Comparison of ENCODE assay signal across 16 mouse cellular contexts in genomic region chr2:167208984-167209383, GRCm38 (mm10).
"Had no signal": no experiment of that assay in that cellular context is flagged by ENCODE, and none has a peak within 500 bp of the region (broad histone marks: within the 10 kb centered on the region; RNA-seq: fewer than 3 reads in every experiment).

No protein-coding gene starts in this region.

- H3K27me3 ChIP-seq: limb, embryonic 13.5 days; liver, embryonic 12.5 days; liver, embryonic 15.5 days; lung, embryonic 15.5 days had no signal

- H3K9ac ChIP-seq: limb, embryonic 13.5 days; liver, embryonic 12.5 days; liver, embryonic 15.5 days; lung, embryonic 15.5 days had no signal

- H3K4me3 ChIP-seq: layer of hippocampus, adult 2 months; limb, embryonic 10.5 days; limb, embryonic 13.5 days; liver, embryonic 12.5 days; liver, embryonic 15.5 days; lung, embryonic 15.5 days; megakaryocyte, embryonic 14.5 days had no signal

- DNase-seq: kidney, adult 2 months; kidney, postnatal 25 days; layer of hippocampus, adult 9-11 months; liver; midbrain, embryonic 14.5 days; thymus, adult 18-20 months; thymus, postnatal 36 days had no signal

- H3K4me2 ChIP-seq: limb, embryonic 13.5 days; liver, embryonic 12.5 days; liver, embryonic 15.5 days; lung, embryonic 15.5 days; midbrain, embryonic 11.5 days had no signal

- ATAC-seq: liver, embryonic 12.5 days had no signal

- H3K9me3 ChIP-seq: limb, embryonic 10.5 days; limb, embryonic 13.5 days; liver, embryonic 12.5 days; liver, embryonic 15.5 days; lung, embryonic 15.5 days had no signal

- H3K4me1 ChIP-seq: limb, embryonic 10.5 days; liver, embryonic 12.5 days; liver, embryonic 15.5 days; megakaryocyte, embryonic 14.5 days had no signal

- H3K36me3 ChIP-seq: liver, embryonic 12.5 days; liver, embryonic 15.5 days; lung, embryonic 15.5 days had no signal

- H3K27ac ChIP-seq: kidney, postnatal 0 days; layer of hippocampus, adult 2 months; limb, embryonic 10.5 days; limb, embryonic 13.5 days; liver, embryonic 12.5 days; liver, embryonic 15.5 days; lung, embryonic 15.5 days had no signal
